Mouse (Mus musculus): ENCODE data around the gene Csde1.

- TF ChIP-seq POLR2A (IDR thresholded peaks at IDR 0.05; ENCODE audit: insufficient read depth, low read depth, low read length) (no peak), CTCF (IDR thresholded peaks at IDR 0.05) (no peak), EP300 (IDR thresholded peaks at IDR 0.05; ENCODE audit: insufficient read depth, low read depth, low read length) (no peak)
Measured at GRCm38 (mm10) chr3:103098662-103099061, 78.4 kb downstream of the Csde1 start.
